Mouse (Mus musculus) erythroblast, embryonic 14.5 days (primary cell): ENCODE results near the gene Ap4m1.

Source experiments
- GATA1 ChIP-seq: IDR thresholded peaks from 2 replicates; pipeline ENCODE4 v1.6.1; 2012; ENCODE audit warnings: low read length, inconsistent platforms, mixed read lengths
- TAL1 ChIP-seq: IDR thresholded peaks from 3 replicates; pipeline ENCODE4 v1.6.1; 2012; ENCODE audit warnings: low read length, inconsistent platforms, mixed read lengths

GRCm38 (mm10) chr5:138132425-138133064 lies 39.3 kb upstream of the Ap4m1 start:
- TF ChIP-seq GATA1 (no peak), TAL1 (no peak)
